Mouse (Mus musculus): Measurements from ENCODE around the gene Foxl1. TPM values are rescaled to one million over a fixed set of nuclear protein-coding genes. Genes with fewer than 3 reads are reported as not detected.

Gene Foxl1
- total and polyA plus RNA-seq, 2 experiments from 2014 or later = 0.19 TPM; not detected in 1

DNA sequence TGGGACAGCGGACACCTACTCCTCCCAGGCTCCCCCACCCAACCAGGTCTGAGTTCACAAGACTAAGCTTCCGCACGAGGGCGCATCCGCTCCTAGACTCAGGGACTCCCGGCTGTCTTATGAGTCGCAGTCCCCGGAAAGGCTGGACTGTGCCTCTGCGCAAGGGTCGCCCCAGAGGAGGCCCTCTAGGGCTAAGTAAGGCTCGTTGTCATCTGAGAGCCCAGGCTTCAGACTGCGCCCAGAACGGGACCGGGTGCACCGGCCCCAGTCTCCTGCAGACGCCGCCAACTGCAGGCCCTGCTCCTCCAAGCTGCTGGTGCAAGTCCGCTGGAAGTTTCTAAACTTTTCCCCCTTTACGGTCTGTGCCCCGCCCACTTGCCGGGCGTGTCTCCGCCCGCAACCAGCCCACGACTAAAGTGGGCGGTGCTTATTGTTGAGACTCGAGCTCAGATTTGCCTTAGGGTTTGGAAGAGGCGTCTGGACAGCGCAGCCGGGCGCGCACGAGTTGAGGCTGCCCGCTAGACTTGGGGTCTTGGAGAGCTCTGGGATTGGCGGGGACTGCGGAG, 2.3 kb upstream of the Foxl1 start:
- H3K36me3 ChIP-seq (ENCODE audit: insufficient read depth) = no peaks in the 10 kb centered on the region
- 0 out of 2 replicates have a peak, but pooled peaks cover 3% of the 10 kb centered on the region for H3K9me3 ChIP-seq (ENCODE audit: low read length)
- H3K9ac ChIP-seq = no peak overlapping the region
- WGBS = 4% methylated on average over 36 of the region's 36 CpGs
- H3K4me1 ChIP-seq (ENCODE audit: insufficient read depth) = no peaks in the 10 kb centered on the region
- H3K4me3 ChIP-seq (ENCODE audit: low read depth, low read length) = no peak overlapping the region
- DNase-seq (peak; percentile 75), ATAC-seq (peak; percentile 66; the same call in 1 of the 2 replicates)
- TF ChIP-seq CTCF (IDR thresholded peaks at IDR 0.05; ENCODE audit: low read depth) = peak; percentile 62
- H3K4me2 ChIP-seq (ENCODE audit: low read depth) = peak overlapping the region; percentile 15; the same call in 1 of the 2 replicates
- peaks cover 96% of the 10 kb centered on the region for H3K27me3 ChIP-seq (ENCODE audit: insufficient read depth, low read length)
- H3K27ac ChIP-seq (ENCODE audit: low read depth, low read length) = no peak overlapping the region

DNA sequence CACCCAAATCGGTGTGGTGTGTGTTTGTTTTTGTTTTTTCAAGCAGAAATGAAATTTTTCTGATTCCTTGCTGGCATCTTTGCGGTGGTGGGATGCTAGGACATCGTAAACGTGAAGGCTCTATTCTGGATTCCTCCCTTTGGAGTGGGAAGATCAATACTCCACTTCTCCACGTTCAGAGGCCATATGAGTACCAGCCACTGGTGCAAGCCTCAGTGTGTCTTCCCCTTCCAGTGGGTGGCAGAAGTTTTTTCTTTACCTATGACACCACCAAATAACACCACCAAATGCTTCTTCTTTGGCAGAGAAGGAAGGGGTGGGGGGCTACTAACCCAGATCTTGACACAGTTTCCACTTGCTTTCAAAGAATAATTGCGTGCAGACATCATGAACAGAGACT, 1.5 kb upstream of the Foxl1 start:
- H3K4me2 ChIP-seq (ENCODE audit: low read depth) = no peak overlapping the region
- H3K4me1 ChIP-seq (ENCODE audit: insufficient read depth) = no peaks in the 10 kb centered on the region
- no peak for TF ChIP-seq CTCF (IDR thresholded peaks at IDR 0.05; ENCODE audit: low read depth)
- no peak for ATAC-seq
- no peaks in the 10 kb centered on the region for H3K36me3 ChIP-seq (ENCODE audit: insufficient read depth)
- no peak overlapping the region for H3K27ac ChIP-seq (ENCODE audit: low read depth, low read length)
- H3K27me3 ChIP-seq (ENCODE audit: insufficient read depth, low read length) = peaks cover 95% of the 10 kb centered on the region
- WGBS = 6% methylated on average over 6 of the region's 6 CpGs
- DNase-seq = no peak
- no peak overlapping the region for H3K9ac ChIP-seq
- 0 out of 2 replicates have a peak, but pooled peaks cover 3% of the 10 kb centered on the region for H3K9me3 ChIP-seq (ENCODE audit: low read length)
- H3K4me3 ChIP-seq (ENCODE audit: low read depth, low read length) = no peak overlapping the region

DNA sequence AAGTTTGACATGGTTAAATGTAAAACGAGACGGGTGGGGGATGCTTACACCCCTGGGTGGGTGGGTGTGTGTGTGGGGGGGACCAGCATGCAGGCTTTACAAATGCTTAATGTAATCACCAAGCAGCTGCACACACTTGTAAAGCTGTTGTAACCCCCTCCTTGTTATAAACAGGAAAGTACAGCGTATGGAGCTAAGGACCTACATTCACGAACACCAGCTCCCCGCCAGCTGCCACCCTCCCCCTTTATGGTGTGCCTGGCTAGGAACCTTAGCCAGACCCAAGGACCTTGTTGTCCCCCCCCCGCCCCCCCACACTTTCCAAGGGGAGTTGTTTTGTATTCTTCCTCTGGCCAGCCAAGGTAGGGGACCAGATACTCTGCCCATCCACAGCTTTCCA, 1.0 kb upstream of the Foxl1 start:
- Histone ChIP-seq H3K9ac (no peak overlapping the region), H3K4me3 (ENCODE audit: low read depth, low read length) (no peak overlapping the region), H3K4me2 (ENCODE audit: low read depth) (no peak overlapping the region), H3K27ac (ENCODE audit: low read depth, low read length) (no peak overlapping the region), H3K27me3 (ENCODE audit: insufficient read depth, low read length) (peaks cover 94% of the 10 kb centered on the region), H3K36me3 (ENCODE audit: insufficient read depth) (no peaks in the 10 kb centered on the region), H3K4me1 (ENCODE audit: insufficient read depth) (no peaks in the 10 kb centered on the region), H3K9me3 (ENCODE audit: low read length) (0 out of 2 replicates have a peak, but pooled peaks cover 3% of the 10 kb centered on the region)
- ATAC-seq = no peak
- DNase-seq = no peak
- TF ChIP-seq CTCF (IDR thresholded peaks at IDR 0.05; ENCODE audit: low read depth) = no peak
- WGBS = 2% methylated on average over 6 of the region's 6 CpGs

GRCm38 (mm10) chr8:121127291-121127701, 444 bp upstream of the Foxl1 start:
- WGBS = 2% methylated on average over 11 of the region's 11 CpGs

DNA sequence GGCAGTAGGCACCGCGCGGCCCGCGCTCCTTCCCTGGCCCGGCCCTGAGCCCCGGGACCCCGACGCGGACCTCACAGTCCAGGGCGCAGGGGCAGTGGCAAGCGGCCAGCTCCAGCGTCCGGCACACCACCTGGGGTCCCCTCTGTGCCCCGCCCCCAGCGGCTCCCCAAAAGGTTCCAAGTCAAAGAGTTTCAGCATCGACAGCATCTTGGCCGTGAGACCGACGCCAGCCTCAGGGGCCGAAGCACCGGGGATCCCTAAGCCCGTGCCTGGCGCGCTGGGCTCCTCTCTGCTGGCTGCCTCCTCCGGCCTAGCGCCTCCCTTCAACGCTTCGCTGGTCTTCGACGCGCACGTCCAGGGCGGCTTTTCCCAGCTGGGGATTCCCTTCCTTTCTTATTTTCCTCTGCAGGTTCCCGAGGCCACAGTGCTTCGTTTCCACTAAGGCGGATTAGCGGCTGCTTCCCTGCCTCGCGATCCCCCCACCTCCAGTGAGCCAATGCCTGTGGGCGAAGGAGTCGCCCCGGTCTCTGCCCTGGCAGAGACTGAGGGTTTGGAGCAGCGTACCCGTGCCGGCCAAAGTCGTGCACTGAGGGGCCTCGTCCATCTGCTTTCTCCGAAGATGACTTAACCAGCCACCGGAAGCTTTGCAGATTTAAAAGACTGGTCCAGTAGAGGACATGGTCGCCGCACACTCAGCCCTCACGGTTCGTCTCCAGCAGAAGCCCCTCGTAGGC, 958 bp downstream of the Foxl1 start:
- no peak for DNase-seq
- H3K4me3 ChIP-seq (ENCODE audit: low read depth, low read length) = peak overlapping the region; percentile 9; the same call in 1 of the 2 replicates
- 0 out of 2 replicates have a peak, but pooled peaks cover 3% of the 10 kb centered on the region for H3K9me3 ChIP-seq (ENCODE audit: low read length)
- 3% methylated on average over 50 of the region's 55 CpGs for WGBS
- H3K27me3 ChIP-seq (ENCODE audit: insufficient read depth, low read length) = peaks cover 85% of the 10 kb centered on the region
- H3K4me1 ChIP-seq (ENCODE audit: insufficient read depth) = no peaks in the 10 kb centered on the region
- no peak for ATAC-seq
- TF ChIP-seq CTCF (IDR thresholded peaks at IDR 0.05; ENCODE audit: low read depth) = no peak
- H3K36me3 ChIP-seq (ENCODE audit: insufficient read depth) = no peaks in the 10 kb centered on the region
- H3K27ac ChIP-seq (ENCODE audit: low read depth, low read length) = no peak overlapping the region
- H3K9ac ChIP-seq = no peak overlapping the region
- H3K4me2 ChIP-seq (ENCODE audit: low read depth) = peak overlapping the region; percentile 1

More at GRCm38 (mm10) chr8:121127291-121127701, 444 bp upstream of the Foxl1 start:
- peak; percentile 23 for DNase-seq
- no peaks in the 10 kb centered on the region for H3K4me1 ChIP-seq (ENCODE audit: insufficient read depth)
- H3K4me2 ChIP-seq (ENCODE audit: low read depth) = no peak overlapping the region
- H3K9me3 ChIP-seq (ENCODE audit: low read length) = 0 out of 2 replicates have a peak, but pooled peaks cover 3% of the 10 kb centered on the region
- no peak overlapping the region for H3K27ac ChIP-seq (ENCODE audit: low read depth, low read length)
- TF ChIP-seq CTCF (IDR thresholded peaks at IDR 0.05; ENCODE audit: low read depth) = no peak
- H3K27me3 ChIP-seq (ENCODE audit: insufficient read depth, low read length) = peaks cover 94% of the 10 kb centered on the region
- H3K36me3 ChIP-seq (ENCODE audit: insufficient read depth) = no peaks in the 10 kb centered on the region
- no peak overlapping the region for H3K4me3 ChIP-seq (ENCODE audit: low read depth, low read length)
- H3K9ac ChIP-seq = no peak overlapping the region
- no peak for ATAC-seq

DNA sequence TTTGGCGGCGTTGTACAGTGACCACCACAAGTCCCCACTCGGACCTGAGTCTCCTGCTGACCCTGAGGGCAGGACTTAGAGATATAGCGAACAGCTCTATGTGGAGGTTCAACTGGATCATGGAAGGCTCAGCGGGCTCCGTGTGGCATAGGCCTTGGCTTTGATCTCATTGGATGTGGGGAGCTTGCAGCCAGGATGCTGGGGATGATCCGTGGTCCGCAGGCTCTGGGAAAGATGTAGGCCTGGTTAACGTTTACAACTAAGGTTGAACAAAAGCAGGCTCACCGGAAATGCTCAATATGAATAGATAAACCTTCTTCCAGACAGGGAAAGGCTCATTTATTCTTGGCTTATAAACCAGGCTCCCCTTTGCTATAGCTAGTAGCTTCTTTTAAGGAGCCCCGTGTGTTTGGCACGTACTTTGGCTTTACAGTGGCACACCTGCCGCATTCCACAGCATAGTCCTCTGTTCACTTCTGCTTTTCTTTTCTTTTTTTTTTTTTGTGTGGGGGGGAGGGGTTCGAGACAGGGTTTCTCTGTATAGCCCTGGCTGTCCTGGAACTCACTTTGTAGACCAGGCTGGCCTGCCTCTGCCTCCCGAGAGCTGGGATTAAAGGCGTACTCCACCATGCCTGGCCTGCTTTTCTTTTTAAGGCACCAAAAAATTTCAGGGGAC, 1.7 kb downstream of the Foxl1 start:
- Histone ChIP-seq H3K27me3 (ENCODE audit: insufficient read depth, low read length) (peaks cover 78% of the 10 kb centered on the region), H3K9me3 (ENCODE audit: low read length) (no peaks in the 10 kb centered on the region), H3K4me1 (ENCODE audit: insufficient read depth) (no peaks in the 10 kb centered on the region), H3K36me3 (ENCODE audit: insufficient read depth) (no peaks in the 10 kb centered on the region), H3K4me2 (ENCODE audit: low read depth) (no peak overlapping the region), H3K9ac (no peak overlapping the region), H3K4me3 (ENCODE audit: low read depth, low read length) (no peak overlapping the region), H3K27ac (ENCODE audit: low read depth, low read length) (no peak overlapping the region)
- 16% methylated on average over 16 of the region's 16 CpGs for WGBS
- no peak for ATAC-seq
- no peak for DNase-seq
- TF ChIP-seq CTCF (IDR thresholded peaks at IDR 0.05; ENCODE audit: low read depth) = no peak

- no peaks in the 10 kb centered on the region for H3K4me1 ChIP-seq (ENCODE audit: insufficient read depth)
- H3K9me3 ChIP-seq (ENCODE audit: low read length) = no peaks in the 10 kb centered on the region
- no peak overlapping the region for H3K9ac ChIP-seq
- H3K4me2 ChIP-seq (ENCODE audit: low read depth) = no peak overlapping the region
- ATAC-seq = no peak
- peak; percentile 6 for DNase-seq
- H3K27ac ChIP-seq (ENCODE audit: low read depth, low read length) = no peak overlapping the region
- no peak overlapping the region for H3K4me3 ChIP-seq (ENCODE audit: low read depth, low read length)
- H3K36me3 ChIP-seq (ENCODE audit: insufficient read depth) = no peaks in the 10 kb centered on the region
- peak; percentile 59 for TF ChIP-seq CTCF (IDR thresholded peaks at IDR 0.05; ENCODE audit: low read depth)
- WGBS = 35% methylated on average over 5 of the region's 5 CpGs
- H3K27me3 ChIP-seq (ENCODE audit: insufficient read depth, low read length) = peaks cover 67% of the 10 kb centered on the region
Observed at GRCm38 (mm10) chr8:121130522-121130921, 2.8 kb downstream of the Foxl1 start.
